Mouse (Mus musculus) stomach, embryonic 14.5 days (tissue): ENCODE results near the gene Gm26741. TPM values are rescaled to one million over a fixed set of nuclear protein-coding genes. Genes with fewer than 3 reads are reported as not detected.

ENCODE experiments used
- ATAC-seq: fragments of 200-750 bp; cut with Nextera tagmentation; 2 replicates; pipeline ENCODE4 v1.8.0; 2017; ENCODE audit warnings: low read depth, moderate TSS enrichment; ENCODE audit not compliant: insufficient number of reproducible peaks, insufficient read depth, low FRiP score
- H3K27ac ChIP-seq: fragments of 300-500 bp; sonication (generic); 2 replicates; pipeline ENCODE4 v1.5.1; 2014; ENCODE audit warnings: mild to moderate bottlenecking, low read length, moderate library complexity, mixed read lengths
- H3K27me3 ChIP-seq: fragments of 300-500 bp; sonication (generic); 2 replicates; pipeline ENCODE4 v1.6.1; 2014; ENCODE audit warnings: low read length, control low read depth, mixed read lengths; ENCODE audit not compliant: control insufficient read depth, insufficient read depth
- H3K36me3 ChIP-seq: fragments of 300-500 bp; sonication (generic); 2 replicates; pipeline ENCODE4 v1.6.1; 2014; ENCODE audit warnings: mild to moderate bottlenecking, control low read depth, low read length, moderate library complexity, mixed read lengths; ENCODE audit not compliant: control insufficient read depth, insufficient read depth
- H3K4me1 ChIP-seq: fragments of 300-500 bp; sonication (generic); 2 replicates; pipeline ENCODE4 v1.6.1; 2014; ENCODE audit warnings: low read length, control low read depth, mixed read lengths; ENCODE audit not compliant: control insufficient read depth, insufficient read depth
- H3K4me2 ChIP-seq: fragments of 300-500 bp; sonication (generic); replicated peaks from 2 replicates; pipeline ENCODE4 v1.6.1; 2014; ENCODE audit warnings: low read depth, low read length, control low read depth
- H3K4me3 ChIP-seq: fragments of 300-500 bp; sonication (generic); 2 replicates; pipeline ENCODE4 v1.5.1; 2014; ENCODE audit warnings: low read depth, low read length, control low read depth
- H3K9ac ChIP-seq: fragments of 300-500 bp; sonication (generic); replicated peaks from 2 replicates; pipeline ENCODE4 v1.6.1; 2014; ENCODE audit warnings: low read depth, mild to moderate bottlenecking, control low read depth, low read length, moderate library complexity, mixed read lengths
- H3K9me3 ChIP-seq: fragments of 300-500 bp; sonication (generic); 2 replicates; pipeline ENCODE4 v1.6.1; 2016; ENCODE audit warnings: low read depth, low read length, control low read depth; ENCODE audit not compliant: control insufficient read depth
- WGBS: fragments of 180-500 bp; shearing (Covaris S2); extraction: QIAGEN DNeasy Blood & Tissue Kit; methylation state at CpG from one replicate; pipeline ENCODE4 v1.1.7; 2014; 5-methylcytosine and 5-hydroxymethylcytosine counted together
- polyA plus RNA-seq: library from polyadenylated mRNA; unstranded; fragments of >200 nt; fragmentation: Nextera tagmentation; extraction: Ambion mirVana; gene quantifications from 2 replicates; pipeline ENCODE4 v1.2.1, GENCODE M21; 2014

The Gm26741 gene
- polyA plus RNA-seq, 1 experiment from 2014 or later: not detected

GRCm38 (mm10) chr10:52383022-52383421 lies 24.5 kb downstream of the Gm26741 start:
- ATAC-seq: no peak
- peak overlapping the region; percentile 90 for H3K4me3 ChIP-seq
- no peaks in the 10 kb centered on the region for H3K36me3 ChIP-seq
- no peaks in the 10 kb centered on the region for H3K9me3 ChIP-seq
- H3K9ac ChIP-seq: peak overlapping the region; percentile 88; the same call in 1 of the 2 replicates
- peak overlapping the region; percentile 93; the same call in 1 of the 2 replicates for H3K27ac ChIP-seq
- peak overlapping the region; percentile 69 for H3K4me2 ChIP-seq
- H3K27me3 ChIP-seq: no peaks in the 10 kb centered on the region
- 0 out of 2 replicates have a peak, but pooled peaks cover 3% of the 10 kb centered on the region for H3K4me1 ChIP-seq
- WGBS: 70% methylated on average over 6 of the region's 6 CpGs

- Histone ChIP-seq H3K4me1 (0 out of 2 replicates have a peak, but pooled peaks cover 3% of the 10 kb centered on the region), H3K36me3 (no peaks in the 10 kb centered on the region)
- WGBS: 84% methylated on average over 1 of the region's 1 CpGs
Measured at GRCm38 (mm10) chr10:52383522-52383921, 25.0 kb downstream of the Gm26741 start.

GRCm38 (mm10) chr10:52384823-52385610 lies 26.4 kb downstream of the Gm26741 start:
- no peaks in the 10 kb centered on the region for H3K36me3 ChIP-seq
- H3K9me3 ChIP-seq: no peaks in the 10 kb centered on the region
- no peaks in the 10 kb centered on the region for H3K27me3 ChIP-seq
- no peak overlapping the region for H3K27ac ChIP-seq
- WGBS: 46% methylated on average over 8 of the region's 8 CpGs
- ATAC-seq: no peak
- H3K9ac ChIP-seq: no peak overlapping the region
- H3K4me1 ChIP-seq: no peaks in the 10 kb centered on the region
- H3K4me2 ChIP-seq: no peak overlapping the region
- no peak overlapping the region for H3K4me3 ChIP-seq

More at GRCm38 (mm10) chr10:52383522-52383921, 25.0 kb downstream of the Gm26741 start:
- no peaks in the 10 kb centered on the region for H3K9me3 ChIP-seq
- H3K27me3 ChIP-seq: no peaks in the 10 kb centered on the region
- H3K4me2 ChIP-seq: no peak overlapping the region
- H3K9ac ChIP-seq: no peak overlapping the region
- ATAC-seq: no peak
- H3K27ac ChIP-seq: no peak overlapping the region
- no peak overlapping the region for H3K4me3 ChIP-seq

- Histone ChIP-seq H3K36me3 (no peaks in the 10 kb centered on the region), H3K4me1 (no peaks in the 10 kb centered on the region), H3K4me2 (no peak overlapping the region), H3K27me3 (no peaks in the 10 kb centered on the region), H3K27ac (no peak overlapping the region), H3K9me3 (no peaks in the 10 kb centered on the region), H3K4me3 (no peak overlapping the region), H3K9ac (no peak overlapping the region)
- no peak for ATAC-seq
- WGBS: 48% methylated on average over 4 of the region's 4 CpGs
Measured at GRCm38 (mm10) chr10:52387192-52387591, 28.6 kb downstream of the Gm26741 start.

DNA sequence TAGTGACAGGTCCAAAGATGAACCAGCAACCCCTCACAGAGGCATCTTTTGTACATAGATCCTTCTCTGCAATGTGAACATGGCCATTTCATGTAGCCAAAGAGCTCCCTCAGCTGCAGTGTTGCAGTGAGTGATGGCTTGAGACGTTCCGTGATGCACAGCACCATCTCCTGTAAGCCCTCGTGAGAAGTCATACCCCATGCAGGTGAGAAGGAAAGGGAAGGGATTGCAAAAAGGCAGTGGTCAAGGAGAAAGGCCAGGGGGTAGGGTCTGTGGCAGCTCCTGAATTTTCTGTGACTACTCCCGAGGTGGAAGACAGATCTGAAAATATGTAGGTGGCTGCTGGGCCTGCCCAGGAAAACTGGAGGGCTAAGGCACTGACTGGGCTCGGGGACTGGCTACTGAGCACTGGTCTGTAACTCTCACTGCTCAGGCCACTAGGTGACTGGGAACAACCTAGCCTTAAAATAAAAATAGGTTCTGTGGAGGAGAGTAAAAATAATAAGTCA lies 30.4 kb downstream of the Gm26741 start, which contains the start of gene Nepn:
Nepn (plus strand) TSS at position 51 of the 509 bp plus-strand sequence.
- Histone ChIP-seq H3K27me3 (no peaks in the 10 kb centered on the region), H3K9me3 (no peaks in the 10 kb centered on the region), H3K27ac (no peak within 1 kb of the TSS), H3K9ac (no peak within 1 kb of the TSS), H3K4me2 (no peak within 1 kb of the TSS), H3K36me3 (no peaks in the 10 kb centered on the region), H3K4me3 (no peak within 1 kb of the TSS), H3K4me1 (no peaks in the 10 kb centered on the region)
- ATAC-seq: no peak
- 70% methylated on average over 5 of the region's 5 CpGs for WGBS

- 83% methylated on average over 3 of the region's 3 CpGs for WGBS
- H3K9ac ChIP-seq: no peak overlapping the region
- no peaks in the 10 kb centered on the region for H3K27me3 ChIP-seq
- ATAC-seq: no peak
- H3K27ac ChIP-seq: no peak overlapping the region
- no peaks in the 10 kb centered on the region for H3K36me3 ChIP-seq
- no peak overlapping the region for H3K4me3 ChIP-seq
- no peak overlapping the region for H3K4me2 ChIP-seq
- H3K9me3 ChIP-seq: no peaks in the 10 kb centered on the region
- H3K4me1 ChIP-seq: no peaks in the 10 kb centered on the region
Measured at GRCm38 (mm10) chr10:52389438-52389837, 30.9 kb downstream of the Gm26741 start.

DNA sequence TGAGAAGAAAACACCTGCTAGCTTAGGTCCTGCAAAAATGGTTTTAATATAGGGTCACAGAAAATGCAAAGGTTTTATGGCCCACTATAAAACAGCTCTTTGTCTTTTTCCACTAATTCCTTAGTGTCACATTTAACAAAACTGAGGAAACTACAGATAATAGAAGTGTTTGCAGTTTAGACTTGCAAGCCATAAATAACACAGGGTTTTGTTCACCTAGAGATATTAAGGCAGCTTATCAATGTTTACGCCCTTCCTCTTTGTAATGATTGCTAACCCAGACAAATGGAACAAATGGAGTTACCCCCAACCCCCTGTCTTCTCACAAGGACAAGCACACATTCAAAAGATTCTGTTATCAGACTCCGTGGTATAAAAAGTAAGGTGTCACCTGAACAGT lies 32.6 kb downstream of the Gm26741 start:
- H3K27me3 ChIP-seq: no peaks in the 10 kb centered on the region
- no peaks in the 10 kb centered on the region for H3K9me3 ChIP-seq
- H3K9ac ChIP-seq: no peak overlapping the region
- ATAC-seq: no peak
- H3K4me3 ChIP-seq: no peak overlapping the region
- no peaks in the 10 kb centered on the region for H3K4me1 ChIP-seq
- no peak overlapping the region for H3K4me2 ChIP-seq
- WGBS: 61% methylated on average over 2 of the region's 2 CpGs
- no peak overlapping the region for H3K27ac ChIP-seq
- H3K36me3 ChIP-seq: no peaks in the 10 kb centered on the region

GRCm38 (mm10) chr10:52396647-52397046 lies 38.1 kb downstream of the Gm26741 start:
- no peak for ATAC-seq
- H3K4me1 ChIP-seq: no peaks in the 10 kb centered on the region
- H3K27ac ChIP-seq: no peak overlapping the region
- H3K4me2 ChIP-seq: no peak overlapping the region
- no peak overlapping the region for H3K4me3 ChIP-seq
- H3K27me3 ChIP-seq: no peaks in the 10 kb centered on the region
- no peaks in the 10 kb centered on the region for H3K9me3 ChIP-seq
- H3K36me3 ChIP-seq: no peaks in the 10 kb centered on the region
- no peak overlapping the region for H3K9ac ChIP-seq
- WGBS: 88% methylated on average over 3 of the region's 3 CpGs
